Mouse (Mus musculus) embryonic fibroblast, embryonic 13.5 days (primary cell): ENCODE results near the gene Mis12.

ENCODE experiments used
- CTCF ChIP-seq: IDR thresholded peaks from 2 replicates; pipeline ENCODE4 v1.5.1; 2011; ENCODE audit warnings: mild to moderate bottlenecking, control low read depth, low read length, moderate library complexity, borderline replicate concordance; ENCODE audit not compliant: insufficient read depth
- POLR2A ChIP-seq: IDR thresholded peaks from 2 replicates; pipeline ENCODE4 v1.6.1; 2011; ENCODE audit warnings: low read depth, mild to moderate bottlenecking, control low read depth, low read length, moderate library complexity

DNA sequence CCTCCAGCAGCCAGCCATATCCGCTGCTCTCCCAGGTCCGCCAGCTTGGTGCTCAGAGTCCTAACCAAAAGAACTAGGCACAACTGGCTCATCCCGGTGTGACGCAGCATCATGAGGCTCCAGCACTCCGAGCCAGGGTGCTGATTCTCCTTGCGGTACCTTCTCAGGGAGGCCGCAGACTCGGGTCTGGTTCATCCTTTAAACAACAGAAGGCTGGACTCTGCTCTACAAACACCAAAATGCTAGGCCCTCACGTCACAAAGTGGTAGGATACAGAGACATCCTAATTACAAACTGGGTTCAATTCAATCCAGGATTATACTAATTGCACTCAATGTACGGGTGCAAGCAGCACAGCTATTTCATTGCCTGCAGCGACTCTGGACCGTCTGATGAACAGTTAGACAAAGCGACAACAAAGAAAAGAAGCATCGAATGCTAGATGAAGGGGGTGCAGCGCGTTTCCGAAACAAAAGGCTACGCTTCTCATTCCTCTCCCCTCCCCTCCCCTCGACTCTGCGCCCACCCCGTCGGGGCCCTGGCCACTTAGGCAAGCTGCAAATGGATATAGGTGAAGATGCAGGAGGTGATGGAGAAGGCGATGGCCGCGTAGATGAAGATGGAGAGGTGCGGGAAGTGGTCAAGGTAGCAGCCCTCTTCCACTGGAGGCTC is 13.2 kb downstream of the Mis12 start:
- TF ChIP-seq POLR2A = no peak
- TF ChIP-seq CTCF = no peak
